Mouse (Mus musculus): ENCODE results near the gene Usp48. TPM values are rescaled to one million over a fixed set of nuclear protein-coding genes. Genes with fewer than 3 reads are reported as not detected.

The Usp48 gene
- polyA plus RNA-seq, 1 experiment from 2014 or later = 28.4 TPM

DNA sequence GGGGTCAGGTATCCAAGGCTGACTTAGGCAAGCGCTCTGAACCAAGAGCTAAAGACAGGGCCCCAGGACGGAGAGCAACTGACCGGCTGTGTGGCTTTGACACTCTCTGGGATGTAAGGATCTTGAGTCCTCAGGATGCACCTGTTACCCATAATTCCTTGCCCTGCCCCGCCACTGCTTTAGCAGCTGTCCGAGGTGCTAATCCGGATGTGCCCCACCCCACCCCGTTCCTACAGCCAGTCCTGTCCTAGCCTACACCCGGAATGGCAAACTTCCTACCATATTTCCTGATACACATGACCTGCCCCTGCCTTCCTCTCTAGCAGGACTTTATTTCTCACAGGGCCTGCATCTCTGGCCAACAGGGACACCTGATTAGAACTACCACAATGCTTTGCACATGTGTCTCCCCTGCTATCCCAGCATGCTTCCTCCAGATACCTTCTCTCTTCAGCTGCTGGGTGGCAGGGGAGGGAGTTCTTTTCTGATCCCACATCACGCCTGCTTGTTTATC lies 91.3 kb downstream of the Usp48 start:
- WGBS (ENCODE audit: insufficient replicate concordance) = 20% methylated on average over 9 of the region's 9 CpGs
- no peak for ATAC-seq
- no peak overlapping the region for H3K27ac ChIP-seq (ENCODE audit: low read depth)

DNA sequence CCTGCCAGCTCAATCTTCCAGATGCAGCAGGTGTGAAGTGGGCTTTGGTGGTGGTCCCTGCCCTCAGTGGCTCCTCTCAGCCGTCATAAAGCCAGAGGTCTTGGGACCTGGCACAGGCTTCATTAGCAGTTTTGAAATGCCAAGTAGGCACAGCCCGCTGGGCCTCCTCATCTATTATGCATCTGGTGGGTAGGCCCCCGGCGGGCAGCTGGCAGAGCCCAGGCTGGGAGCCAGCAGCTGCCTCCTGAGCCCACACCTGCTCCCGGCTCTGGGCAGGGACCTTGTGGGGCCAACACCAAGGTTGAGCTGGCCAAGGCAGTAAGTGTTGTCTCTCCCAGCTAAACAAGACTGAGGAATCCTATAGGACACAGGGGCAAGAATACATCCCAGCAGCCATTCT lies 92.7 kb downstream of the Usp48 start:
- DNase-seq (no peak), ATAC-seq (no peak)
- H3K4me1 ChIP-seq (ENCODE audit: insufficient read depth) = no peaks in the 10 kb centered on the region
- no peaks in the 10 kb centered on the region for H3K36me3 ChIP-seq (replicated peaks; ENCODE audit: insufficient read depth, low read length)
- no peak for TF ChIP-seq CTCF (IDR thresholded peaks at IDR 0.05; ENCODE audit: low read depth)
- TF ChIP-seq EP300 (IDR thresholded peaks at IDR 0.05; ENCODE audit: low read depth) = no peak
- no peak overlapping the region for H3K4me2 ChIP-seq (ENCODE audit: low read depth, low read length)
- 80% methylated on average over 5 of the region's 5 CpGs for WGBS (ENCODE audit: insufficient replicate concordance)
- no peak overlapping the region for H3K9ac ChIP-seq (replicated peaks)
- peaks cover 26% of the 10 kb centered on the region for H3K27me3 ChIP-seq (ENCODE audit: insufficient read depth, low read length)
- no peaks in the 10 kb centered on the region for H3K9me3 ChIP-seq (ENCODE audit: low read length)
- H3K4me3 ChIP-seq (ENCODE audit: low read depth, low read length) = no peak overlapping the region
- no peak overlapping the region for H3K27ac ChIP-seq (ENCODE audit: low read depth)

More for the DNA sequence above, 91.3 kb downstream of the Usp48 start:
- Histone ChIP-seq H3K9me3 (ENCODE audit: low read length) (no peaks in the 10 kb centered on the region), H3K9ac (replicated peaks) (no peak overlapping the region), H3K4me2 (ENCODE audit: low read depth, low read length) (no peak overlapping the region), H3K4me1 (ENCODE audit: insufficient read depth) (no peaks in the 10 kb centered on the region), H3K36me3 (replicated peaks; ENCODE audit: insufficient read depth, low read length) (no peaks in the 10 kb centered on the region), H3K27me3 (ENCODE audit: insufficient read depth, low read length) (peaks cover 38% of the 10 kb centered on the region), H3K4me3 (ENCODE audit: low read depth, low read length) (no peak overlapping the region)
- TF ChIP-seq EP300 (IDR thresholded peaks at IDR 0.05; ENCODE audit: low read depth) (no peak), CTCF (IDR thresholded peaks at IDR 0.05; ENCODE audit: low read depth) (no peak)
- no peak for DNase-seq

DNA sequence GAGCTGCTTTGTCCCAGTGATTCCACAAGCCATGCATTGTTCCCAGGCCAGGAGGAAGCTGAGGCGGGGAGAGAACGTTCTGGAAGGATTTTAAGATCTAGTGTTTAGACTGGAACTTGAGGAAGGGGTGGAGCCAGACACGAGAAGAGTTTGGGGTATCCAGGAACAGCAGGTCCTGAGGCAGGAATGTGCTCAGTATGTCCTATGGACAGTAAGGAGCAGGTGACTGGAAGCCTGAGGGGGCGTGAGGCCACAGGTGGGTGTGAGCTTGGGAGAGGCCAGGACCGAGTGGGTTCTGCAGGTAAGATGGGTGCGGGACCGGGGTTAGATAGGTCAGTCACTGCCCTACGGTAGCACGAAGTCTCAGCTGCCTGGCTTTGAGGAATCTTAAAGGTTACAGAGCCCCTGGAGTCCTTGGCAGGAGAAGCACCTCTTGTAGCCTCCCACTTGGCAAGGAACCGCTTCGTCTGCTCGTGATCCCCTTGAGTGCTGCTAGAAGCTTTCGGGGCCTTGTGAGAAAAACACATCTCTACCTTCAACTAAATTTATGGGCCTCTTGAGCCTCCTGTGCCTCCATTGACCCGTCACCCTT lies 93.8 kb downstream of the Usp48 start:
- no peaks in the 10 kb centered on the region for H3K4me1 ChIP-seq (ENCODE audit: insufficient read depth)
- no peak for DNase-seq
- no peaks in the 10 kb centered on the region for H3K9me3 ChIP-seq (ENCODE audit: low read length)
- no peaks in the 10 kb centered on the region for H3K36me3 ChIP-seq (replicated peaks; ENCODE audit: insufficient read depth, low read length)
- no peak overlapping the region for H3K27ac ChIP-seq (ENCODE audit: low read depth)
- no peak overlapping the region for H3K4me3 ChIP-seq (ENCODE audit: low read depth, low read length)
- TF ChIP-seq CTCF (IDR thresholded peaks at IDR 0.05; ENCODE audit: low read depth) (no peak), EP300 (IDR thresholded peaks at IDR 0.05; ENCODE audit: low read depth) (no peak)
- ATAC-seq = no peak
- H3K9ac ChIP-seq (replicated peaks) = no peak overlapping the region
- peaks cover 15% of the 10 kb centered on the region for H3K27me3 ChIP-seq (ENCODE audit: insufficient read depth, low read length)
- H3K4me2 ChIP-seq (ENCODE audit: low read depth, low read length) = no peak overlapping the region
- WGBS (ENCODE audit: insufficient replicate concordance) = 67% methylated on average over 14 of the region's 14 CpGs

DNA sequence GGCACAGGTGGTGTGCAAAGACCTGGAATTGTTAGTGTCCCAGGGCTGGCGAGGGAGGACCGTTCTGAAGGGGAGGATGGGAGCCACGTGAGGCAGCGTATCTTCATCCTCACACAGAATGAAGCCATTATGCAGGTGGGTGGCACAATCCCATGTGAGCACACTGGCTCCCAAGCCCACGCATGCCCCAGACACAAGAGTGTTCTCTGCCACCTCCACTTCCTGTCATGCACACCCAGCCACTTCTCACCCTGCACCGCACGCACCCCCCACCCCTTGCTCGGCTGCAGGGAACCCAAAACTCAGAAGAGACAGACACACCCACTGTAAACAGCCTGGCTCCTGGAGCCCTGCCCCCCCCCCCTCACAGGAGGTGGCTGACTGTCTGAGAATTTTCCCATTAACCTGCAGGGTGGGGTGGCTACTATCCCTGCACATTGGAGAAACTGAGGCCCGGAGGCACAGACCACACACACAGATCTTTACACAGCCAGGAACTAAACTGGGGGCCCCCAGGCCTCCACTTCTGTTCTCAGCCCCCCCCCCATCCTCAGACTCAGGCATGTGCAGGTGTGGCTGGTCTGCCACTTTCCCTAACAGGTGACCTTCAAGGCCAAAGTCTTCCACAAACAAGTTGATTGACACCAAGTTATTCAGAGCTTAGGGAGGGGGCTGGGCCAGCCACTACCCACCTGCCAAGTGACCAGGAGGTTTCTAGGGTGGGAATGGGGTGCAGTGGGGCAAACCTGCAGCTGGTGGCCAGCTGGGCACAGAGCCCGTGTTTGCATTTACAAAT lies 98.8 kb downstream of the Usp48 start:
- TF ChIP-seq EP300 (IDR thresholded peaks at IDR 0.05; ENCODE audit: low read depth) = no peak
- no peak for TF ChIP-seq CTCF (IDR thresholded peaks at IDR 0.05; ENCODE audit: low read depth)
- Histone ChIP-seq H3K9me3 (ENCODE audit: low read length) (no peaks in the 10 kb centered on the region), H3K27me3 (ENCODE audit: insufficient read depth, low read length) (no peaks in the 10 kb centered on the region), H3K4me2 (ENCODE audit: low read depth, low read length) (no peak overlapping the region), H3K4me1 (ENCODE audit: insufficient read depth) (peaks cover 2% of the 10 kb centered on the region; the same call in 1 of the 2 replicates), H3K36me3 (replicated peaks; ENCODE audit: insufficient read depth, low read length) (no peaks in the 10 kb centered on the region), H3K27ac (ENCODE audit: low read depth) (no peak overlapping the region), H3K9ac (replicated peaks) (no peak overlapping the region), H3K4me3 (ENCODE audit: low read depth, low read length) (no peak overlapping the region)
- WGBS (ENCODE audit: insufficient replicate concordance) = 63% methylated on average over 10 of the region's 10 CpGs
- DNase-seq (no peak), ATAC-seq (no peak)

DNA sequence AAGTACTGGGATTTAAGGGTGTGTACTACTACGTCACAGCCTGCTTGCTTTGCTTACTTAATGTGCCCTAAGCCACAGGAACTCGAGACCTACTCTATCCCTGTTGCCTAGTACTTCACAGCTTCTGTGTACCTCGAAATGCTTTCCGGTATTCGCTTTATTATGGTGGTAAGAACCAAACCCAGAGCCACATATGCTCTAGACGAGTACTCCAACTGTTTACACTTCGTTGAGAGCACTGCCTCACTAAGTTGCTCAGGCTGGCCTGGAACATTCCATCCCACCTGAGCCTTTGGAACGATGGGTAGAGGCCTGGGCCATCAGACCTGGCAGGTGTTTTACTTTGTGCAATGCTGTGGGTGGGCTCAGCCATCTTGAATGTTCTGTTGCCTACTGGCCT lies 101.7 kb downstream of the Usp48 start:
- ATAC-seq (no peak), DNase-seq (no peak)
- H3K27ac ChIP-seq (ENCODE audit: low read depth) = no peak overlapping the region
- H3K9ac ChIP-seq (replicated peaks) = no peak overlapping the region
- H3K4me3 ChIP-seq (ENCODE audit: low read depth, low read length) = no peak overlapping the region
- WGBS (ENCODE audit: insufficient replicate concordance) = 69% methylated on average over 8 of the region's 8 CpGs
- H3K4me1 ChIP-seq (ENCODE audit: insufficient read depth) = peaks cover 10% of the 10 kb centered on the region
- no peak overlapping the region for H3K4me2 ChIP-seq (ENCODE audit: low read depth, low read length)
- TF ChIP-seq EP300 (IDR thresholded peaks at IDR 0.05; ENCODE audit: low read depth) (no peak), CTCF (IDR thresholded peaks at IDR 0.05; ENCODE audit: low read depth) (no peak)
- H3K9me3 ChIP-seq (ENCODE audit: low read length) = no peaks in the 10 kb centered on the region
- H3K36me3 ChIP-seq (replicated peaks; ENCODE audit: insufficient read depth, low read length) = no peaks in the 10 kb centered on the region
- no peaks in the 10 kb centered on the region for H3K27me3 ChIP-seq (ENCODE audit: insufficient read depth, low read length)

DNA sequence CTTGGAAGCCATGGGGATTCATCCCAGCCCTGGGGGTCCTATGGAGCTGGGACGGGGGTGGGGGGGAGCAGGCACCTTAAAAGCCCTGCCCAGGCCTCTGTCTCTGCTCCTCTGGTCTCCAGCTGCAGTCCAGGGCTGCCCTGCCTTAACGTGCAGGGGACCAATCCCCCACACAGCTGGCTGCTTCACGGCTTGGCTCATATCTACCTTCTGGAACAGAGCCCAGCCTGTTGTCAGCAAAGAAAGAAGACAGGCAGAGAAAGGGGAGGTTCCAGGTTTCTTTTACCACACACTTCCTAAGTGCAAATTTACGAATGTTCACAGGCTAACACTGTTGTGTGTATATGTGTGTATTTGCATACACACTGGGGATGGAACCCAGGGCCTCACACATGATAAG lies 102.3 kb downstream of the Usp48 start:
- DNase-seq = no peak
- ATAC-seq = no peak
- no peaks in the 10 kb centered on the region for H3K36me3 ChIP-seq (replicated peaks; ENCODE audit: insufficient read depth, low read length)
- 25% methylated on average over 4 of the region's 4 CpGs for WGBS (ENCODE audit: insufficient replicate concordance)
- no peak overlapping the region for H3K9ac ChIP-seq (replicated peaks)
- no peak overlapping the region for H3K4me2 ChIP-seq (ENCODE audit: low read depth, low read length)
- H3K9me3 ChIP-seq (ENCODE audit: low read length) = no peaks in the 10 kb centered on the region
- TF ChIP-seq CTCF (IDR thresholded peaks at IDR 0.05; ENCODE audit: low read depth) (no peak), EP300 (IDR thresholded peaks at IDR 0.05; ENCODE audit: low read depth) (no peak)
- no peak overlapping the region for H3K4me3 ChIP-seq (ENCODE audit: low read depth, low read length)
- no peak overlapping the region for H3K27ac ChIP-seq (ENCODE audit: low read depth)
- H3K27me3 ChIP-seq (ENCODE audit: insufficient read depth, low read length) = no peaks in the 10 kb centered on the region
- peaks cover 10% of the 10 kb centered on the region for H3K4me1 ChIP-seq (ENCODE audit: insufficient read depth)

All from liver, postnatal 0 days (tissue).